Mouse (Mus musculus): ENCODE measurements around the gene Arhgap45. TPM values are rescaled to one million over a fixed set of nuclear protein-coding genes. Genes with fewer than 3 reads are reported as not detected.
A peak's percentile ranks its signal among the peaks of the same experiment; 100 is the strongest.

The Arhgap45 gene
- polyA plus RNA-seq, 1 experiment from 2014 or later: 17.3 TPM

DNA sequence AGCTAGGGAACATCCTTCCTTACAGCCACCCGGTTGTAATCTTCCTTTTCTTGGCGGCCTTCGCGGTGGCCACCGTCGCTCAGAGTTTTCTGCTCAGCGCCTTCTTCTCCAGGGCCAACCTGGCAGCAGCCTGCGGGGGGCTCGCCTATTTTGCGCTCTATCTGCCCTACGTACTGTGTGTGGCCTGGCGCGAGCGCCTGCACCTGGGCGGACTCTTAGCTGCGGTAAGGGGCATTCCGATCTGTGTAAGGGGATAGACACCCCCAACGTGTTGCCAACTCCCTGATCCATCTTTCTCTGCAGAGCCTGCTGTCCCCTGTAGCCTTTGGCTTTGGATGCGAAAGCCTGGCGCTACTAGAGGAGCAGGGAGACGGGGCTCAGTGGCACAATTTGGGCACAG, 13.6 kb upstream of the Arhgap45 start:
- Histone ChIP-seq H3K4me2 (ENCODE audit: low read depth, low read length) (no peak overlapping the region), H3K4me3 (ENCODE audit: low read depth, low read length) (no peak overlapping the region), H3K9ac (ENCODE audit: low read depth, low read length) (no peak overlapping the region), H3K36me3 (ENCODE audit: control insufficient read depth, insufficient read depth) (peaks cover 14% of the 10 kb centered on the region), H3K27me3 (ENCODE audit: control insufficient read depth, insufficient read depth, low read depth, low read length) (no peaks in the 10 kb centered on the region), H3K27ac (ENCODE audit: low read length) (peak overlapping the region; percentile 45; the same call in 1 of the 2 replicates), H3K9me3 (replicated peaks; ENCODE audit: control insufficient read depth, low read length) (no peaks in the 10 kb centered on the region), H3K4me1 (ENCODE audit: control insufficient read depth, low read depth, low read length) (peaks cover 39% of the 10 kb centered on the region)
- WGBS (ENCODE audit: insufficient replicate concordance): 58% methylated on average over 21 of the region's 21 CpGs
- no peak for ATAC-seq (ENCODE audit: low read depth)

DNA sequence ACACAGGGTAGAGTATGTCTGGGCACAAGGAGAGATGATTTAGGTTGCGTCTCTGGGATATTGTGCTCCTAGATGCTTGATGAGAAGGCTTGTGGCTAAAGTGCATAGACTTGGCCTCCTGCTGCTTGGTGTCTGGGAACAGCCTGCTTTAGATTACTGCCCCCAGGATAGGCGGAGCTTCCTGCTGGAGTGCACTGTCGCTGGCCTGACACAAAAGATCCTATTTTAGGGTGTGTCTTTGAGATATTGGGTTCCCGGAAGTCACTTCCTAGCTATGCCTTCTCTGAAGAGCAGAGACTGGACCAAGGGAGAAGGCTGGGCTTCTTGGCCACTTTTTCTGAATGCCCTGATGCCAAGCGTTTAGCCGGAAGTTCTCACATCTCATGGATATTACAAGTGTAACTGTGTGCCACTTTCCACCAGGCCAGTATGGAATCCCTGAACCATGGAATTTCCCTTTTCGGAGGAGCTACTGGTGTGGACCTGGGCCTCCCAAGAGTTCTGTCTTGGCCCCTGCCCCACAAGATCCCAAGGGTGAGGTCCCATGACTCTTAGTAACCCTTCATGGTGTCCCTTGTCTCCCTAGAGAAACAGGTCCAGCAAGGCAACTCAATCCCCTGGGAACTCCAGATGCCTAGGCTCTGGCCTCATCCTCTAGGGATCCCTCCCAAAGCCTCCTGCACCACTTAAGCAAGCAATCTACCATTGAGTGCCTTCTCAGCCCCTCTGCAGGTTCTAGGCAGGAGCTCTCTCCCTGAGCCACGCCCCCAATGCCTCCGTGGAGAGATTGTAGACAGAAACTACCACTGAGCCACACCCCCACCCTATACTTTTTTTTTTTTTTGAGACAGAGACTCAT, 12.8 kb upstream of the Arhgap45 start:
- Histone ChIP-seq H3K9ac (ENCODE audit: low read depth, low read length) (0 out of 2 replicates have a peak overlapping the region, but pooled peaks have one; percentile 5), H3K27me3 (ENCODE audit: control insufficient read depth, insufficient read depth, low read depth, low read length) (no peaks in the 10 kb centered on the region), H3K9me3 (replicated peaks; ENCODE audit: control insufficient read depth, low read length) (no peaks in the 10 kb centered on the region), H3K4me1 (ENCODE audit: control insufficient read depth, low read depth, low read length) (peaks cover 33% of the 10 kb centered on the region), H3K36me3 (ENCODE audit: control insufficient read depth, insufficient read depth) (peaks cover 22% of the 10 kb centered on the region), H3K4me2 (ENCODE audit: low read depth, low read length) (no peak overlapping the region), H3K27ac (ENCODE audit: low read length) (peak overlapping the region; percentile 45), H3K4me3 (ENCODE audit: low read depth, low read length) (no peak overlapping the region)
- WGBS (ENCODE audit: insufficient replicate concordance): 41% methylated on average over 9 of the region's 9 CpGs
- ATAC-seq (ENCODE audit: low read depth): peak; percentile 47

DNA sequence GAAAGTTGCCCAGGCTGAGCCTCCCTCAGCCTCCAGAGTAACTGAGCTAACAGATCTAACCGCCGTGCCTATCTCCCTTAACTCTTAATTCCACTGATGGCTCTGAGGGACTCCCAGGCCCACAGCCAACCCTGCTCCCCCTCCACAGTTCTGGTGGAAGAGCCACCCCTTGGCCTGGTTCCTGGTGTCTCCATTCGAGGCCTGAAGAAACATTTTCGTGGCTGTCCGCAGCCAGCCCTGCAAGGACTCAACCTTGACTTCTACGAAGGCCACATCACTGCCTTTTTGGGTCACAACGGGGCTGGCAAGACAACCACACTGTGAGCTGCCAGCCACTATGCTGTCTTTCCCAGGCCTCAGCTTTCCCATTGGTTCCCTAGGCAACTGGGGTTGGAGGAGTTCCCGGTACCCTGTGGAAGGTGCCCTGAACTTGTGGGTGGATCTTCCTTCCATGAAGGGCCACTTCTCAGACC, 12.2 kb upstream of the Arhgap45 start:
- H3K4me1 ChIP-seq (ENCODE audit: control insufficient read depth, low read depth, low read length): peaks cover 33% of the 10 kb centered on the region
- H3K27ac ChIP-seq (ENCODE audit: low read length): no peak overlapping the region; the same call in 1 of the 2 replicates
- H3K4me3 ChIP-seq (ENCODE audit: low read depth, low read length): no peak overlapping the region
- no peaks in the 10 kb centered on the region for H3K27me3 ChIP-seq (ENCODE audit: control insufficient read depth, insufficient read depth, low read depth, low read length)
- no peak overlapping the region for H3K9ac ChIP-seq (ENCODE audit: low read depth, low read length)
- no peak for ATAC-seq (ENCODE audit: low read depth)
- H3K9me3 ChIP-seq (replicated peaks; ENCODE audit: control insufficient read depth, low read length): no peaks in the 10 kb centered on the region
- WGBS (ENCODE audit: insufficient replicate concordance): 68% methylated on average over 8 of the region's 8 CpGs
- no peak overlapping the region for H3K4me2 ChIP-seq (ENCODE audit: low read depth, low read length)
- peaks cover 29% of the 10 kb centered on the region for H3K36me3 ChIP-seq (ENCODE audit: control insufficient read depth, insufficient read depth)

DNA sequence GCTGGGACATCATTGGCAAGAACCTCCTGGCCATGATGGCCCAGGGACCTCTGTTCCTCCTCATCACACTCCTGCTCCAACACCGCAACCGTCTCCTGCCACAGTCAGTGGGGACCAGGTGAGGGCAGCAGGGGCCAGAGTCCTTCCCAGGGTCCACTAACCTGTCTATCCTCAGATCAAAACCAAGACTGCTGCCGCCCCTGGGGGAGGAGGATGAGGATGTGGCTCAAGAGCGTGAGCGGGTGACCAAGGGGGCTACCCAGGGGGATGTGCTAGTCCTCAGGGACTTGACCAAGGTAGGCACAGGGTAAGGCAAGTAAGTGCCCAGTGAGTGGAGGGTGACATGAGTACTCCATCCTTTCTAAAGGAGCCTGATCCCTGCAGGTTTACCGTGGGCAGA, 4.7 kb upstream of the Arhgap45 start:
- peaks cover 63% of the 10 kb centered on the region for H3K36me3 ChIP-seq (ENCODE audit: control insufficient read depth, insufficient read depth)
- 89% methylated on average over 6 of the region's 6 CpGs for WGBS (ENCODE audit: insufficient replicate concordance)

DNA sequence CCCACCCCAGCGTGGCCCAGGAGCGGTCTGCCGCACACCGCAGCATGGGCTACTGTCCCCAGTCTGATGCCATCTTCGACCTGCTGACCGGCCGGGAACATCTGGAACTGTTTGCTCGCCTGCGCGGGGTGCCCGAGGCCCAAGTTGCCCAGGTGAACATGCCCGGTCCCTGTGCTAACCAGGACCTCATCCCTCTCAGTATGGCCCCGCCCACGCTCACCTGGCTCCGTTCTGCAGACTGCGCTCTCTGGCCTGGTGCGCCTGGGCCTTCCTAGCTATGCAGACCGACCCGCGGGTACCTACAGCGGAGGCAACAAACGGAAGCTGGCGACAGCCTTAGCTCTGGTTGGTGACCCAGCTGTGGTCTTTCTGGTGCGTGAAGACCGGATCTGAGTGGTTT, 2.8 kb upstream of the Arhgap45 start:
- Histone ChIP-seq H3K27me3 (ENCODE audit: control insufficient read depth, insufficient read depth, low read depth, low read length) (peaks cover 2% of the 10 kb centered on the region; the same call in 1 of the 2 replicates), H3K4me1 (ENCODE audit: control insufficient read depth, low read depth, low read length) (peaks cover 24% of the 10 kb centered on the region), H3K9ac (ENCODE audit: low read depth, low read length) (no peak overlapping the region), H3K9me3 (replicated peaks; ENCODE audit: control insufficient read depth, low read length) (peaks cover 13% of the 10 kb centered on the region), H3K4me3 (ENCODE audit: low read depth, low read length) (no peak overlapping the region), H3K27ac (ENCODE audit: low read length) (no peak overlapping the region), H3K36me3 (ENCODE audit: control insufficient read depth, insufficient read depth) (peaks cover 49% of the 10 kb centered on the region), H3K4me2 (ENCODE audit: low read depth, low read length) (no peak overlapping the region)
- WGBS (ENCODE audit: insufficient replicate concordance): 80% methylated on average over 25 of the region's 25 CpGs
- ATAC-seq (ENCODE audit: low read depth): no peak

More for the DNA sequence above, 4.7 kb upstream of the Arhgap45 start:
- Histone ChIP-seq H3K9ac (ENCODE audit: low read depth, low read length) (no peak overlapping the region), H3K4me3 (ENCODE audit: low read depth, low read length) (no peak overlapping the region), H3K4me1 (ENCODE audit: control insufficient read depth, low read depth, low read length) (peaks cover 10% of the 10 kb centered on the region), H3K27ac (ENCODE audit: low read length) (no peak overlapping the region), H3K9me3 (replicated peaks; ENCODE audit: control insufficient read depth, low read length) (peaks cover 13% of the 10 kb centered on the region), H3K27me3 (ENCODE audit: control insufficient read depth, insufficient read depth, low read depth, low read length) (peaks cover 2% of the 10 kb centered on the region; the same call in 1 of the 2 replicates), H3K4me2 (ENCODE audit: low read depth, low read length) (no peak overlapping the region)
- no peak for ATAC-seq (ENCODE audit: low read depth)

DNA sequence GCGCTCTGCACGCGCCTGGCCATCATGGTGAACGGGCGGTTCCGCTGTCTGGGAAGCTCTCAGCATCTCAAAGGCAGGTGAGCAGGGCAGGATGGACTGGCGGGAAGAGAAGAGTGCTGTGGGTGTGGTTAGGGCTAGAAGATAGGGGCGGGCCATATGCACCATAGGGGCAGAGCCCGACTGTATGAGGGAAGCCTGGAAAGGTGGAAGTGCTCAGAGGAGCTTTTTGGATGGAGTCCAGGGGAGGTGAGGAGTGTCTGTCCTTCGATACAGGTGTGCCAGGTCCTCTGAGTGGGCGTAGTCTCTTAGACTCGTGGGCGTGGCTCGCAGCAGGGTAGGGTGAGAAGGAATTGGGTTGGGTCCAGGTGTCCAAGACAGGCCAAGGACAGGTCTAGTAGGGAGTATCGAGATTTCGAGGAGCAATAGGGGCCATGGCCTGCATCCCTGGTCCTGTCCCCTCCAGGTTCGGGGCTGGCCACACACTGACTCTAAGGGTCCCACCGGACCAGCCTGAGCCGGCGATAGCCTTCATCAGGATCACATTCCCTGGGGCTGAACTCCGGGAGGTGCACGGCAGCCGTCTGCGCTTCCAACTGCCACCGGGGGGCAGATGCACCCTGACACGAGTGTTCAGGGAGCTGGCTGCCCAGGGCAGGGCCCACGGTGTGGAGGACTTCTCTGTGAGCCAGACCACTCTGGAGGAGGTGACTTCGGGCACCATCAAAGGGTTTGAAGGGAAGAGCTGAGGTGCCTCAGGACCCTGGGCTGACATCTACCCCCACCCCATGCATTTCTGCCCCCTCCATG, 1.8 kb upstream of the Arhgap45 start:
- H3K4me1 ChIP-seq (ENCODE audit: control insufficient read depth, low read depth, low read length): peaks cover 35% of the 10 kb centered on the region
- H3K36me3 ChIP-seq (ENCODE audit: control insufficient read depth, insufficient read depth): peaks cover 39% of the 10 kb centered on the region
- 56% methylated on average over 28 of the region's 28 CpGs for WGBS (ENCODE audit: insufficient replicate concordance)
- H3K9ac ChIP-seq (ENCODE audit: low read depth, low read length): no peak overlapping the region
- no peak overlapping the region for H3K27ac ChIP-seq (ENCODE audit: low read length)
- H3K4me2 ChIP-seq (ENCODE audit: low read depth, low read length): no peak overlapping the region
- H3K9me3 ChIP-seq (replicated peaks; ENCODE audit: control insufficient read depth, low read length): peaks cover 13% of the 10 kb centered on the region
- peaks cover 2% of the 10 kb centered on the region; the same call in 1 of the 2 replicates for H3K27me3 ChIP-seq (ENCODE audit: control insufficient read depth, insufficient read depth, low read depth, low read length)
- ATAC-seq (ENCODE audit: low read depth): no peak
- H3K4me3 ChIP-seq (ENCODE audit: low read depth, low read length): no peak overlapping the region

DNA sequence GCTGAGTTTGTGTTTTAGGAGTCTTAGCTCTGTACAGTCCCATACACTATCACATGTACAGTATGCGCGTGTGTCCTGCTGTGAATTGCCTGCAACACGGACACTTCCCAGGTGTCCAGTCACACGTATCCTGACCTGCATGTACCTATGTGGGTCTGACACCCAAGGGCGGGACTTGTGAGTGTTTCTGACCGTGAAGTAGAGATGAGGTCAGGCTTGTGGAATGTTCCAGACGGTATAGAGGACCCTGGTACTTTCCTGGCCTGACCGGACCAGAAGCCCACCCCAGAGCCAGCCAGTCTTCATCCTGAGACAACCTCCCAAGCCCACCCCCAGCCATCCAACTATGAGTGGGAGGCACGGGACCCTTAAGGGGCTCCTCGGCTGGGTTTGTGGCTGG, 870 bp upstream of the Arhgap45 start:
- WGBS (ENCODE audit: insufficient replicate concordance): 80% methylated on average over 10 of the region's 10 CpGs
- no peak overlapping the region for H3K27ac ChIP-seq (ENCODE audit: low read length)
- H3K9ac ChIP-seq (ENCODE audit: low read depth, low read length): no peak overlapping the region
- H3K27me3 ChIP-seq (ENCODE audit: control insufficient read depth, insufficient read depth, low read depth, low read length): peaks cover 2% of the 10 kb centered on the region; the same call in 1 of the 2 replicates
- H3K36me3 ChIP-seq (ENCODE audit: control insufficient read depth, insufficient read depth): peaks cover 30% of the 10 kb centered on the region
- H3K9me3 ChIP-seq (replicated peaks; ENCODE audit: control insufficient read depth, low read length): peaks cover 4% of the 10 kb centered on the region; the same call in 1 of the 2 replicates
- H3K4me3 ChIP-seq (ENCODE audit: low read depth, low read length): no peak overlapping the region
- peaks cover 37% of the 10 kb centered on the region for H3K4me1 ChIP-seq (ENCODE audit: control insufficient read depth, low read depth, low read length)
- H3K4me2 ChIP-seq (ENCODE audit: low read depth, low read length): no peak overlapping the region
- no peak for ATAC-seq (ENCODE audit: low read depth)

DNA sequence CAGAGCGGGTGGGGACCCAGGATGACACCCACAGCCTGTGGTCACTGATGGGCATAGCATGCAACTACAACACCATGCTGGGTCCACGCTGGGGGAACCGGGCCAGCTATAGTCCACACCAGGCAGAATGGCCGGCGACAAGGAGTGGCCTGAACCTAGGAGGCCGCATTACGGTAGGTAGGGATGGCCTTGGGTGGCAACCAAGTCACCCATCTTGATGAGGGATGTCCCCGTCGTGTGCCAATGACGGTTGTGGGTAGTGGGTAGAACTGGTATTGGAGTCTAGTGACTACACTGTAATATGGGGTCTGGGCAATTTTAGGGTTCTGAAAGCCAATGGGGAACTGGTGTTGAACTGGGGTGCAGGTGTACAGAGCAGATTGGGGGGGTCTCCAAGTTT, 478 bp downstream of the Arhgap45 start:
- H3K4me3 ChIP-seq (ENCODE audit: low read depth, low read length): peak overlapping the region; percentile 60
- ATAC-seq (ENCODE audit: low read depth): no peak
- H3K36me3 ChIP-seq (ENCODE audit: control insufficient read depth, insufficient read depth): peaks cover 16% of the 10 kb centered on the region; the same call in 1 of the 2 replicates
- WGBS (ENCODE audit: insufficient replicate concordance): 17% methylated on average over 10 of the region's 10 CpGs
- no peaks in the 10 kb centered on the region for H3K9me3 ChIP-seq (replicated peaks; ENCODE audit: control insufficient read depth, low read length)
- peaks cover 37% of the 10 kb centered on the region for H3K4me1 ChIP-seq (ENCODE audit: control insufficient read depth, low read depth, low read length)
- peak overlapping the region; percentile 65 for H3K4me2 ChIP-seq (ENCODE audit: low read depth, low read length)
- H3K9ac ChIP-seq (ENCODE audit: low read depth, low read length): peak overlapping the region; percentile 61
- H3K27ac ChIP-seq (ENCODE audit: low read length): peak overlapping the region; percentile 74
- H3K27me3 ChIP-seq (ENCODE audit: control insufficient read depth, insufficient read depth, low read depth, low read length): peaks cover 2% of the 10 kb centered on the region; the same call in 1 of the 2 replicates
